Mouse (Mus musculus): ENCODE measurements around the gene Pdlim4. TPM values are rescaled to one million over a fixed set of nuclear protein-coding genes. Genes with fewer than 3 reads are reported as not detected.

Pdlim4 gene
- polyA plus RNA-seq (2014; fragmentation: Nextera tagmentation; extraction: Ambion mirVana) = 45.3 and 48.6 TPM in 2 replicates

- Histone ChIP-seq H3K9ac (ENCODE audit: low read length) (peak within 1 kb of the TSS; percentile 62), H3K27ac (ENCODE audit: low read depth, low read length) (no peak within 1 kb of the TSS), H3K9me3 (ENCODE audit: control insufficient read depth, low read length) (no peaks in the 10 kb centered on the region), H3K4me2 (ENCODE audit: low read depth, low read length, severe bottlenecking) (peak within 1 kb of the TSS; percentile 84), H3K4me1 (replicated peaks; ENCODE audit: control insufficient read depth, insufficient read depth, low read length) (peaks cover 9% of the 10 kb centered on the region), H3K27me3 (ENCODE audit: control insufficient read depth, insufficient read depth, low read length) (no peaks in the 10 kb centered on the region), H3K4me3 (ENCODE audit: low read depth, low read length) (peak within 1 kb of the TSS; percentile 54), H3K36me3 (ENCODE audit: control insufficient read depth, insufficient read depth, low read length) (no peaks in the 10 kb centered on the region)
- ATAC-seq (replicated peaks; ENCODE audit: low FRiP score) = peak; percentile 80
- peak; percentile 88 for DNase-seq (ENCODE audit: low spot score)
- WGBS = 2% methylated on average over 56 of the region's 61 CpGs
Observed at GRCm38 (mm10) chr11:54068520-54069371, at the start of gene Pdlim4. TSS of gene Pdlim4 (minus strand) at chr11:54069014.

GRCm38 (mm10) chr11:54117096-54117495 lies 48.3 kb upstream of the Pdlim4 start:
- H3K27me3 ChIP-seq (ENCODE audit: control insufficient read depth, insufficient read depth, low read length) = no peaks in the 10 kb centered on the region
- H3K36me3 ChIP-seq (ENCODE audit: control insufficient read depth, insufficient read depth, low read length) = no peaks in the 10 kb centered on the region
- ATAC-seq (replicated peaks; ENCODE audit: low FRiP score) (no peak), DNase-seq (ENCODE audit: low spot score) (no peak)
- 90% methylated on average over 10 of the region's 10 CpGs for WGBS
- no peaks in the 10 kb centered on the region for H3K9me3 ChIP-seq (ENCODE audit: control insufficient read depth, low read length)
- H3K4me3 ChIP-seq (ENCODE audit: low read depth, low read length) = no peak overlapping the region
- no peak overlapping the region for H3K4me2 ChIP-seq (ENCODE audit: low read depth, low read length, severe bottlenecking)
- H3K27ac ChIP-seq (ENCODE audit: low read depth, low read length) = no peak overlapping the region
- H3K9ac ChIP-seq (ENCODE audit: low read length) = no peak overlapping the region
- peaks cover 5% of the 10 kb centered on the region for H3K4me1 ChIP-seq (replicated peaks; ENCODE audit: control insufficient read depth, insufficient read depth, low read length)

- H3K4me3 ChIP-seq (ENCODE audit: low read depth, low read length) = no peak overlapping the region
- H3K4me2 ChIP-seq (ENCODE audit: low read depth, low read length, severe bottlenecking) = no peak overlapping the region
- no peak for DNase-seq (ENCODE audit: low spot score)
- ATAC-seq (replicated peaks; ENCODE audit: low FRiP score) = no peak
- no peak overlapping the region for H3K9ac ChIP-seq (ENCODE audit: low read length)
- H3K36me3 ChIP-seq (ENCODE audit: control insufficient read depth, insufficient read depth, low read length) = no peaks in the 10 kb centered on the region
- no peak overlapping the region for H3K27ac ChIP-seq (ENCODE audit: low read depth, low read length)
- H3K9me3 ChIP-seq (ENCODE audit: control insufficient read depth, low read length) = no peaks in the 10 kb centered on the region
- H3K27me3 ChIP-seq (ENCODE audit: control insufficient read depth, insufficient read depth, low read length) = no peaks in the 10 kb centered on the region
- peaks cover 5% of the 10 kb centered on the region for H3K4me1 ChIP-seq (replicated peaks; ENCODE audit: control insufficient read depth, insufficient read depth, low read length)
- WGBS = 93% methylated on average over 4 of the region's 4 CpGs
Observed at GRCm38 (mm10) chr11:54116406-54116805, 47.6 kb upstream of the Pdlim4 start.

DNA sequence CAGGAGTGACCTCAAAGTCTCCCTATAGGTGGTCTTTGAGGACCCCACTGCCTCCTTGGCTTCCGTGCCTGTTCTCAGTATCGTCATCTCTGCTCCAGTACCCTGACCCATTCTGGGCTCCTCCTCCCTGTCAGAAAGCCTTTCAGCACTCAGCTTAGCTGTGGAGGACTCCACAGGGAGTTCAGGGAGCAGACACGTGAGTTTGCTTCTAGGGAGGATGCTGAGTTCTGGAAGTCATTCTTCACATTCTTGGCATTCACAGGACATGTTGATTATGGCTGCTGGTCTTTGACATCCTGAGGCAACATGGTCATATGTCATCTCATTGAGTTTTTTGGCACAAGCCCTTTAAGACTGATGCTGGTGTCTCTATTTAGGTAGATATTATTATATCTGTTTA lies 47.1 kb upstream of the Pdlim4 start:
- peaks cover 5% of the 10 kb centered on the region for H3K4me1 ChIP-seq (replicated peaks; ENCODE audit: control insufficient read depth, insufficient read depth, low read length)
- 42% methylated on average over 3 of the region's 3 CpGs for WGBS
- ATAC-seq (replicated peaks; ENCODE audit: low FRiP score) (no peak), DNase-seq (ENCODE audit: low spot score) (no peak)
- H3K4me3 ChIP-seq (ENCODE audit: low read depth, low read length) = no peak overlapping the region
- no peak overlapping the region for H3K27ac ChIP-seq (ENCODE audit: low read depth, low read length)
- H3K36me3 ChIP-seq (ENCODE audit: control insufficient read depth, insufficient read depth, low read length) = no peaks in the 10 kb centered on the region
- H3K9me3 ChIP-seq (ENCODE audit: control insufficient read depth, low read length) = no peaks in the 10 kb centered on the region
- H3K27me3 ChIP-seq (ENCODE audit: control insufficient read depth, insufficient read depth, low read length) = no peaks in the 10 kb centered on the region
- H3K4me2 ChIP-seq (ENCODE audit: low read depth, low read length, severe bottlenecking) = no peak overlapping the region
- no peak overlapping the region for H3K9ac ChIP-seq (ENCODE audit: low read length)

DNA sequence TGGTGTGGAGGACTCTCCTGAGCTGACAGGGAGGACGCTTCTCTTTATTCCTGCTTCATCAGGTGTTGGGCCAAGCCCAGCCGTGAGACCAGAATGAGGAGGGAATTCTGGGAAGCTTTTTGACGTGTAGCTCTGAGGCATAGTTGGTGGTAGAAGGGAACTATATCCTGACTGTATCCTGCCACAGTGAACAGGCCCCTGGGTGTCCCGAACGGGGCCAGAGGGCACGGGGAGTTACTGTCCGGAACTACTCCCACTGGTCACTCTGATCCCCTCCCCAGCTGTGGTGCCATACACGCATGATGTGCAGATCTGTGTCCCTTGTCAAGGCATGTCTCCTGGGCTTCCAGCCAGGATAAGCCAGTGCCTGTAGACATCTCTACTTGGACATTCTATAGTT lies 46.5 kb upstream of the Pdlim4 start:
- Histone ChIP-seq H3K9ac (ENCODE audit: low read length) (no peak overlapping the region), H3K4me1 (replicated peaks; ENCODE audit: control insufficient read depth, insufficient read depth, low read length) (peaks cover 5% of the 10 kb centered on the region), H3K9me3 (ENCODE audit: control insufficient read depth, low read length) (no peaks in the 10 kb centered on the region), H3K27ac (ENCODE audit: low read depth, low read length) (no peak overlapping the region), H3K36me3 (ENCODE audit: control insufficient read depth, insufficient read depth, low read length) (no peaks in the 10 kb centered on the region), H3K27me3 (ENCODE audit: control insufficient read depth, insufficient read depth, low read length) (no peaks in the 10 kb centered on the region), H3K4me2 (ENCODE audit: low read depth, low read length, severe bottlenecking) (no peak overlapping the region), H3K4me3 (ENCODE audit: low read depth, low read length) (no peak overlapping the region)
- WGBS = 95% methylated on average over 8 of the region's 8 CpGs
- no peak for DNase-seq (ENCODE audit: low spot score)
- ATAC-seq (replicated peaks; ENCODE audit: low FRiP score) = no peak

DNA sequence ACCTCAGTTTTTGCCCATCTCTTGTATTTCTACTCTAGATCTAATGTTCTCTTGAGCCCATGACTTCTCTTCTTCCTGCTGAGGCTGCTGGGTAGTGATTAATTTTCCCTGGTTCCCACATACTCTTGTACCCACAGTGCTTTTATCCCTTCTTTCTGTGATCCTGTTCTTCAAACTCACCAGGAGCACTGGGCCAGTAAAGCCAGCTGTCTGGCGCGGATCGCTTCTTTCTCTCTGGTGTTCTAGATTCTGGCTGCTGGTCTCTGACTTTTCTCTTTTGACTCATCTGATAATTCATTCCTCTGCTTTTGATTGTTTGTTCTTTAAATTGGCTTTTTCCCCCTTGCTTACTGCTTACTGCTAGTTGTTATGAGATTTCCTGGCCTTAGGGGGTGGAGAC lies 45.9 kb upstream of the Pdlim4 start:
- Histone ChIP-seq H3K9ac (ENCODE audit: low read length) (no peak overlapping the region), H3K4me2 (ENCODE audit: low read depth, low read length, severe bottlenecking) (no peak overlapping the region), H3K4me3 (ENCODE audit: low read depth, low read length) (no peak overlapping the region), H3K4me1 (replicated peaks; ENCODE audit: control insufficient read depth, insufficient read depth, low read length) (peaks cover 5% of the 10 kb centered on the region), H3K27me3 (ENCODE audit: control insufficient read depth, insufficient read depth, low read length) (no peaks in the 10 kb centered on the region), H3K9me3 (ENCODE audit: control insufficient read depth, low read length) (no peaks in the 10 kb centered on the region), H3K36me3 (ENCODE audit: control insufficient read depth, insufficient read depth, low read length) (no peaks in the 10 kb centered on the region), H3K27ac (ENCODE audit: low read depth, low read length) (no peak overlapping the region)
- ATAC-seq (replicated peaks; ENCODE audit: low FRiP score) (no peak), DNase-seq (ENCODE audit: low spot score) (no peak)
- 91% methylated on average over 3 of the region's 3 CpGs for whole genome bisulfite sequencing

GRCm38 (mm10) chr11:54113352-54113751 lies 44.5 kb upstream of the Pdlim4 start:
- peak overlapping the region; percentile 26; the same call in 1 of the 2 replicates for H3K4me2 ChIP-seq (ENCODE audit: low read depth, low read length, severe bottlenecking)
- peak overlapping the region; percentile 20 for H3K27ac ChIP-seq (ENCODE audit: low read depth, low read length)
- no peaks in the 10 kb centered on the region for H3K9me3 ChIP-seq (ENCODE audit: control insufficient read depth, low read length)
- peak; percentile 18 for ATAC-seq (replicated peaks; ENCODE audit: low FRiP score)
- no peaks in the 10 kb centered on the region for H3K27me3 ChIP-seq (ENCODE audit: control insufficient read depth, insufficient read depth, low read length)
- WGBS = 47% methylated on average over 4 of the region's 4 CpGs
- H3K4me1 ChIP-seq (replicated peaks; ENCODE audit: control insufficient read depth, insufficient read depth, low read length) = peaks cover 5% of the 10 kb centered on the region
- H3K4me3 ChIP-seq (ENCODE audit: low read depth, low read length) = no peak overlapping the region
- DNase-seq (ENCODE audit: low spot score) = no peak
- H3K9ac ChIP-seq (ENCODE audit: low read length) = peak overlapping the region; percentile 14; the same call in 1 of the 2 replicates
- no peaks in the 10 kb centered on the region for H3K36me3 ChIP-seq (ENCODE audit: control insufficient read depth, insufficient read depth, low read length)

DNA sequence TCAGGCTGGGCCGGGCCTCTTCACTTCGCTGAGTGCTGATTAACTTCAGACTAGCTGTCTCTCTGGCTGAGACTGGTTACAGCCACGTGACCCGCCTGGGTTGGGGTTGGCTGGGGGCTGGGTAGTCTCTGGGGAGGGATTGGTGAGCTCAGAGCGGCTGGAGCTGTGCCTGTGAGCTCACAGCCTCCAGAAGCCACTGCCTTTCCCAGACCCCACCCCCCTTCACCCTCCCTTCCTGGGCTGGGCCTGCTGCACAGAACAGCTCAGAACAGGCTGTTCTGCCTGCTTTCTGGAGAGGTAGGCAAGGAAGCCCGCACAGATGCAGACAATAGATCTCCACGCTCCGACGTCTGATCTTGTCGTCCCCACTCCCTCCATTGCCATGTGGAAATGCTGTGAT lies 44.1 kb upstream of the Pdlim4 start:
- H3K4me2 ChIP-seq (ENCODE audit: low read depth, low read length, severe bottlenecking) = peak overlapping the region; percentile 26; the same call in 1 of the 2 replicates
- no peaks in the 10 kb centered on the region for H3K36me3 ChIP-seq (ENCODE audit: control insufficient read depth, insufficient read depth, low read length)
- H3K9me3 ChIP-seq (ENCODE audit: control insufficient read depth, low read length) = no peaks in the 10 kb centered on the region
- 0% methylated on average over 10 of the region's 10 CpGs for WGBS
- H3K4me1 ChIP-seq (replicated peaks; ENCODE audit: control insufficient read depth, insufficient read depth, low read length) = peaks cover 5% of the 10 kb centered on the region
- DNase-seq (ENCODE audit: low spot score) (peak; percentile 92), ATAC-seq (replicated peaks; ENCODE audit: low FRiP score) (peak; percentile 97)
- no peak overlapping the region for H3K4me3 ChIP-seq (ENCODE audit: low read depth, low read length)
- H3K27ac ChIP-seq (ENCODE audit: low read depth, low read length) = peak overlapping the region; percentile 20
- H3K27me3 ChIP-seq (ENCODE audit: control insufficient read depth, insufficient read depth, low read length) = no peaks in the 10 kb centered on the region
- peak overlapping the region; percentile 14; the same call in 1 of the 2 replicates for H3K9ac ChIP-seq (ENCODE audit: low read length)

Measured in forebrain, embryonic 11.5 days (tissue).